Comparison of ENCODE assay signal across 8 mouse cellular contexts in the genomic region with DNA sequence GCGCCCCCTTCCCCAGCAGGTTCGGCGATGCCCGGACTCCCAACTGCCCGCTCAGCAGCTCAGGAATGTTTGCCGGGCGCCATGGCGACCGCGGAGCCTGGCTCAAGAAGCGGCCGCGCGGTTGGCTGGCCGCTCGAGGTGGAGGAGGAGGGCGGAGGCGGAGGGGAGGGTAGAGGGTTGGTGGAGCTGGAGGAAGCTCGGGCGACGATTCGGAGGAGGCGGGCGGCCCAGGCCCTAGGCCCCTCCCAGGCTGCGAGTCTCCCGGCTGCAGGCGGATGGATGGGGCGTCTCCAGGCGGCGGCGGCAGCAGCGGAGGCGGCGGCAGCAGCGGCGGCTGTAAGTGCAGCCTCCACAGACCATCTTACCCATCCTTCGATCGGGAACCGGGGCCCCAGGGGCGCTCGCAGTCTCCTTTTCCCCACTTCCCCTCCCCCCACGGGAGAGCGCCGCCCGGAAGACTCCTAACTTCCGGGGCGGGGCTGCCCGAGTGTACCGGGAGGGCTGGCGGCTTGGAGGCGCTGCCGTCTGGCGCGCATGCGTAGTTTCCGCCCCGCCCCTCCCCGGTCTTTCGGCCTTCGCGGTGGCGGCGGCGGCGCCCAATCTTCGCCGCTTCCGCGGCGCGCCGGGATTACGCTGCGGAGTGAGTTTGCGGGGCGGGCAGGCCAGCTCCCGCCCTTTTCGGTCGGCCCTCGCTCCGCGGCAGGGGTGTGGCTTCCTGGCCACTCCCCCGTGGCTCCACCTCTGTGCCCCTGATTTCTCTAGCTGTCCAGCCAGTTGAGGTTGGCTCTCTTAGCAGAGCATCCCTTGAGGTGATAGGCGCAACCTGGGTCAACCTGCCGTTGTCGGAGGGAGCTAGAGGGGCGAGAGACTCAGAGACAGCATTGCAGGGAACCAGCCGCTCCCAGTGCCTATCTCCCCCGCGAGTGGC. TPM values are rescaled to one million over a fixed set of nuclear protein-coding genes. Genes with fewer than 3 reads are reported as not detected.
DNase-seq lines count a peak whose midpoint lies in the region; ATAC-seq lines count a peak whose summit lies in the region.

A gene (plus strand): TSS at position 207 of the 928 bp plus-strand sequence.
A gene (minus strand): TSS at position 372 of the 928 bp plus-strand sequence.

- H3K4me2 ChIP-seq in hindbrain, embryonic 12.5 days (replicated peaks): peak within 1 kb of the TSS; percentile 75

- no peaks in the 10 kb centered on the region for H3K9me3 ChIP-seq in hindbrain, embryonic 12.5 days (replicated peaks)

- peak; percentile 99 for ATAC-seq in hindbrain, embryonic 12.5 days (ENCODE audit: low FRiP score)

- H3K4me1 ChIP-seq in hindbrain, embryonic 12.5 days: peaks cover 23% of the 10 kb centered on the region

- H3K27ac ChIP-seq in hindbrain, embryonic 12.5 days: peak within 1 kb of the TSS; percentile 99

- H3K4me3 ChIP-seq in hindbrain, embryonic 12.5 days: peak within 1 kb of the TSS; percentile 78

- no peaks in the 10 kb centered on the region for H3K27me3 ChIP-seq in hindbrain, embryonic 12.5 days

- peak; percentile 99 for DNase-seq in Muller cell, postnatal 12 days (ENCODE audit: inconsistent ontology term)
- DNase-seq in cerebellum, adult 9-11 months: peak; percentile 98
- DNase-seq in frontal cortex, postnatal 10 days (ENCODE audit: low spot score in 2 of 2): peak; percentile 93 to 94
- DNase-seq in layer of hippocampus, postnatal 14 days (ENCODE audit: low spot score in 2 of 2): peak; percentile 93 to 97
- peak; percentile 95 for DNase-seq in lung, postnatal 14 days
- DNase-seq in retina, adult 2 months (ENCODE audit: low read depth, low spot score): peak; percentile 92
- peak; percentile 96 to 97 for DNase-seq in thymus, postnatal 36 days

- H3K9ac ChIP-seq in hindbrain, embryonic 12.5 days: peak within 1 kb of the TSS; percentile 85

- 0% methylated on average over 78 of the region's 90 CpGs for WGBS in hindbrain, embryonic 12.5 days

- H3K36me3 ChIP-seq in hindbrain, embryonic 12.5 days: 0 out of 2 replicates have a peak, but pooled peaks cover 8% of the 10 kb centered on the region

RNA-seq across cellular contexts. Expression of the first gene that starts in this region (rescaled TPM):
- polyA plus RNA-seq in hindbrain, embryonic 12.5 days (2016; fragmentation: Nextera tagmentation; extraction: Ambion mirVana): 46.1 and 47.8 TPM in 2 replicates
- total RNA-seq in layer of hippocampus, postnatal 14 days (2021): 10 to 100 TPM; 47.2 to 47.8 TPM

RNA-seq across cellular contexts. Expression of the second gene that starts in this region (rescaled TPM):
- polyA plus RNA-seq in hindbrain, embryonic 12.5 days (2016; fragmentation: Nextera tagmentation; extraction: Ambion mirVana): 7.8 TPM in 2 replicates
- 10 to 100 TPM in 1 of 2 experiments, 1 to 10 TPM in 1; 10.0 to 16.3 TPM for total RNA-seq in layer of hippocampus, postnatal 14 days (2021)

Comparison
In these comparisons a context has a peak if more than half of its experiments do, and no peak if none do; other contexts are left out.
1. Peak in every context shown above with its lines: DNase-seq, ATAC-seq, H3K4me3 ChIP-seq and H3K27ac ChIP-seq.